Mouse (Mus musculus) forebrain, embryonic 15.5 days (tissue): ENCODE results near the gene Adamts8. TPM values are rescaled to one million over a fixed set of nuclear protein-coding genes. Genes with fewer than 3 reads are reported as not detected.
A peak's percentile ranks its signal among the peaks of the same experiment; 100 is the strongest.

Experiments
- ATAC-seq: fragments of 200-750 bp; cut with Nextera tagmentation; replicated peaks from 2 replicates; pipeline ENCODE4 v1.8.0; 2017; ENCODE audit warnings: mild to moderate bottlenecking, moderate TSS enrichment, moderate library complexity
- H3K27ac ChIP-seq: fragments of 300-500 bp; sonication (generic); replicated peaks from 2 replicates; pipeline ENCODE4 v1.5.1; 2015; ENCODE audit warnings: mild to moderate bottlenecking, inconsistent platforms
- H3K27me3 ChIP-seq: fragments of 300-500 bp; sonication (generic); 2 replicates; pipeline ENCODE4 v1.6.1; 2015; ENCODE audit warnings: inconsistent platforms
- H3K36me3 ChIP-seq: fragments of 300-500 bp; sonication (generic); 2 replicates; pipeline ENCODE4 v1.6.1; 2015; ENCODE audit warnings: mild to moderate bottlenecking, inconsistent platforms
- H3K4me1 ChIP-seq: fragments of 300-500 bp; sonication (generic); 2 replicates; pipeline ENCODE4 v1.6.1; 2015; ENCODE audit warnings: inconsistent platforms
- H3K4me2 ChIP-seq: fragments of 300-500 bp; sonication (generic); replicated peaks from 2 replicates; pipeline ENCODE4 v1.6.1; 2015; ENCODE audit warnings: mild to moderate bottlenecking, inconsistent platforms
- H3K4me3 ChIP-seq: fragments of 300-500 bp; sonication (generic); 2 replicates; pipeline ENCODE4 v1.5.1; 2015; ENCODE audit warnings: mild to moderate bottlenecking, inconsistent platforms
- H3K9ac ChIP-seq: fragments of 300-500 bp; sonication (generic); replicated peaks from 2 replicates; pipeline ENCODE4 v1.6.1; 2015; ENCODE audit warnings: mild to moderate bottlenecking, inconsistent platforms
- H3K9me3 ChIP-seq: fragments of 300-500 bp; sonication (generic); 2 replicates; pipeline ENCODE4 v1.6.1; 2016; ENCODE audit warnings: inconsistent platforms
- WGBS: fragments of 180-500 bp; shearing (Covaris S2); methylation state at CpG from one replicate; pipeline ENCODE4 v1.1.7; 2015; ENCODE audit warnings: mixed read lengths; 5-methylcytosine and 5-hydroxymethylcytosine counted together
- polyA plus RNA-seq: library from polyadenylated mRNA; unstranded; fragments of >200 nt; fragmentation: Nextera tagmentation; extraction: Ambion mirVana; gene quantifications from 2 replicates; pipeline ENCODE4 v1.2.1, GENCODE M21; 2015

Gene Adamts8
- polyA plus RNA-seq = 1.5 and 1.6 TPM in 2 replicates

- Histone ChIP-seq H3K4me2 (peak within 1 kb of the TSS; percentile 90), H3K9me3 (no peaks in the 10 kb centered on the region), H3K4me3 (peak within 1 kb of the TSS; percentile 57), H3K4me1 (peaks cover 15% of the 10 kb centered on the region), H3K27ac (no peak within 1 kb of the TSS), H3K9ac (peak within 1 kb of the TSS; percentile 66), H3K27me3 (peaks cover 39% of the 10 kb centered on the region), H3K36me3 (no peaks in the 10 kb centered on the region)
- ATAC-seq = peak; percentile 87
- WGBS = under 1% methylated on average over 96 of the region's 96 CpGs
These were observed at the start of gene Adamts8 for GRCm38 (mm10) chr9:30942512-30943313. Gene Adamts8 (plus strand): TSS chr9:30942562.

- WGBS = 50% methylated on average over 3 of the region's 3 CpGs
- no peak overlapping the region for H3K4me2 ChIP-seq
- H3K4me3 ChIP-seq = no peak overlapping the region
- ATAC-seq = no peak
- H3K9me3 ChIP-seq = no peaks in the 10 kb centered on the region
- H3K9ac ChIP-seq = no peak overlapping the region
- no peaks in the 10 kb centered on the region for H3K36me3 ChIP-seq
- H3K4me1 ChIP-seq = peaks cover 4% of the 10 kb centered on the region
- H3K27me3 ChIP-seq = no peaks in the 10 kb centered on the region
- no peak overlapping the region for H3K27ac ChIP-seq
These were observed 46.7 kb upstream of the Adamts8 start for GRCm38 (mm10) chr9:30895618-30896017.

- peak; percentile 58; the same call in 1 of the 2 replicates for ATAC-seq
- Histone ChIP-seq H3K27me3 (no peaks in the 10 kb centered on the region), H3K4me2 (no peak overlapping the region), H3K9me3 (no peaks in the 10 kb centered on the region), H3K4me3 (no peak overlapping the region), H3K9ac (no peak overlapping the region), H3K36me3 (no peaks in the 10 kb centered on the region), H3K27ac (no peak overlapping the region), H3K4me1 (peaks cover 4% of the 10 kb centered on the region)
- WGBS = 61% methylated on average over 5 of the region's 5 CpGs
These were observed 45.6 kb upstream of the Adamts8 start for GRCm38 (mm10) chr9:30896752-30897151.

DNA sequence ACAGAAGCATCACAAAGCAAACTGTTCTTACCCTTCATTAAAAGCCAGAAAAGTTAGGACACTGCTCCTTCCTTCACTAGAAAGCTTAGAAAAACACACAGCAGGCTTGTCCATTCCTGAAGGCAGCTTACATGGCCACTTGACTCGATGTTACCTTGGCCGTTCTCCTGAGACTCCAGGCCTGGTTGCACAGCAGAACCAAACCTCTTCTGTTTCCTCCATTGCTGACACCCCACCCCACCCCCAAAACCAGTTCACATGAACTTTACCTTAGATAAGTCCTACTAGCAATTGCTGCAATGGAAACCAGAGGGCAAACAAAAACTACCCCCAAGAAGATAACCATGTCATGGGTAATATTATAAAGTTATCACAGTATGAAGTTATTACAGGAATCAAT, 45.2 kb upstream of the Adamts8 start:
- no peaks in the 10 kb centered on the region for H3K36me3 ChIP-seq
- no peak overlapping the region for H3K4me3 ChIP-seq
- ATAC-seq = no peak
- no peaks in the 10 kb centered on the region for H3K27me3 ChIP-seq
- H3K27ac ChIP-seq = no peak overlapping the region
- no peak overlapping the region for H3K9ac ChIP-seq
- H3K4me1 ChIP-seq = peaks cover 4% of the 10 kb centered on the region
- 87% methylated on average over 2 of the region's 2 CpGs for WGBS
- no peak overlapping the region for H3K4me2 ChIP-seq
- no peaks in the 10 kb centered on the region for H3K9me3 ChIP-seq

- WGBS = 94% methylated on average over 19 of the region's 19 CpGs
- no peaks in the 10 kb centered on the region for H3K27me3 ChIP-seq
- no peak overlapping the region for H3K4me3 ChIP-seq
- ATAC-seq = no peak
- no peaks in the 10 kb centered on the region for H3K9me3 ChIP-seq
- no peak overlapping the region for H3K4me2 ChIP-seq
- no peaks in the 10 kb centered on the region for H3K36me3 ChIP-seq
- H3K9ac ChIP-seq = no peak overlapping the region
- no peak overlapping the region for H3K27ac ChIP-seq
- no peaks in the 10 kb centered on the region for H3K4me1 ChIP-seq
These were observed 40.2 kb upstream of the Adamts8 start for GRCm38 (mm10) chr9:30902152-30902551.

- ATAC-seq = no peak
These were observed 39.7 kb upstream of the Adamts8 start for GRCm38 (mm10) chr9:30902641-30903040.

DNA sequence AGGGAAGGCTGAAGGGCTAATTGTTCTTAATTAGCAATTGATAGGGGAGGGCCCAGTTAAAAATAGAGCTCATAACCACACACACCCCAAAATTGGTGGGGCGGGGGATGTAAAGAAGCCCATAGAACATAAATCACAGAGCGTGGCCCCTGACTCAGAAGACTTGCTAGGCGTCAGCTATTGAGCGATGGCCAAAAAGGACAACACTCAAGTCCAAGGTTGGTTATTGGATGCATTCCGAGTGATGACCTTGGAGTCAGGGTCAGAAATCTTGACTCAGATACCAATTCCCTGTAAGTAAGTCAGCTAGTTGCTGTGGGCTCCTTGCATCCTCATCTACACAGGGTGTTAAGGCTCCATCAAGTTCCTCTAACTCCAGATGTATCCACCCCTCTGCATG, 39.1 kb upstream of the Adamts8 start:
- Histone ChIP-seq H3K4me2 (no peak overlapping the region), H3K4me3 (no peak overlapping the region), H3K9me3 (no peaks in the 10 kb centered on the region), H3K27ac (no peak overlapping the region), H3K27me3 (no peaks in the 10 kb centered on the region), H3K36me3 (no peaks in the 10 kb centered on the region), H3K9ac (no peak overlapping the region), H3K4me1 (no peaks in the 10 kb centered on the region)
- ATAC-seq = no peak
- WGBS = 94% methylated on average over 5 of the region's 5 CpGs

More at GRCm38 (mm10) chr9:30902641-30903040, 39.7 kb upstream of the Adamts8 start:
- Histone ChIP-seq H3K4me3 (no peak overlapping the region), H3K4me1 (no peaks in the 10 kb centered on the region), H3K4me2 (no peak overlapping the region), H3K27ac (no peak overlapping the region), H3K9ac (no peak overlapping the region), H3K27me3 (no peaks in the 10 kb centered on the region), H3K9me3 (no peaks in the 10 kb centered on the region), H3K36me3 (no peaks in the 10 kb centered on the region)
- 96% methylated on average over 7 of the region's 7 CpGs for WGBS

GRCm38 (mm10) chr9:30905861-30906260, 36.5 kb upstream of the Adamts8 start:
- Histone ChIP-seq H3K27me3 (no peaks in the 10 kb centered on the region), H3K4me1 (no peaks in the 10 kb centered on the region), H3K4me3 (no peak overlapping the region), H3K9me3 (no peaks in the 10 kb centered on the region), H3K27ac (no peak overlapping the region), H3K9ac (no peak overlapping the region), H3K36me3 (no peaks in the 10 kb centered on the region), H3K4me2 (no peak overlapping the region)
- no peak for ATAC-seq
- 83% methylated on average over 10 of the region's 10 CpGs for WGBS

GRCm38 (mm10) chr9:30906426-30906825, 35.9 kb upstream of the Adamts8 start:
- Histone ChIP-seq H3K9ac (no peak overlapping the region), H3K27ac (no peak overlapping the region), H3K36me3 (no peaks in the 10 kb centered on the region), H3K9me3 (no peaks in the 10 kb centered on the region), H3K4me3 (no peak overlapping the region), H3K27me3 (no peaks in the 10 kb centered on the region), H3K4me2 (no peak overlapping the region), H3K4me1 (no peaks in the 10 kb centered on the region)
- WGBS = 93% methylated on average over 4 of the region's 4 CpGs
- ATAC-seq = no peak

- WGBS = 49% methylated on average over 5 of the region's 5 CpGs
- H3K27ac ChIP-seq = no peak overlapping the region
- no peaks in the 10 kb centered on the region for H3K27me3 ChIP-seq
- H3K9ac ChIP-seq = no peak overlapping the region
- H3K36me3 ChIP-seq = no peaks in the 10 kb centered on the region
- H3K4me1 ChIP-seq = no peaks in the 10 kb centered on the region
- ATAC-seq = no peak
- no peak overlapping the region for H3K4me2 ChIP-seq
- no peaks in the 10 kb centered on the region for H3K9me3 ChIP-seq
- no peak overlapping the region for H3K4me3 ChIP-seq
These were observed 34.6 kb upstream of the Adamts8 start for GRCm38 (mm10) chr9:30907677-30908295.

- ATAC-seq = no peak
- Histone ChIP-seq H3K4me3 (no peak overlapping the region), H3K27ac (no peak overlapping the region), H3K9me3 (no peaks in the 10 kb centered on the region), H3K4me1 (no peaks in the 10 kb centered on the region), H3K9ac (no peak overlapping the region), H3K4me2 (no peak overlapping the region), H3K36me3 (no peaks in the 10 kb centered on the region), H3K27me3 (no peaks in the 10 kb centered on the region)
- 90% methylated on average over 5 of the region's 5 CpGs for WGBS
These were observed 34.1 kb upstream of the Adamts8 start for GRCm38 (mm10) chr9:30908296-30908690.

- no peak for ATAC-seq
- Histone ChIP-seq H3K4me2 (no peak overlapping the region), H3K27me3 (no peaks in the 10 kb centered on the region), H3K4me1 (no peaks in the 10 kb centered on the region), H3K9ac (no peak overlapping the region), H3K9me3 (no peaks in the 10 kb centered on the region), H3K27ac (no peak overlapping the region), H3K4me3 (no peak overlapping the region), H3K36me3 (no peaks in the 10 kb centered on the region)
- 82% methylated on average over 5 of the region's 5 CpGs for WGBS
These were observed 33.4 kb upstream of the Adamts8 start for GRCm38 (mm10) chr9:30908973-30909372.
